Mouse (Mus musculus) heart, adult 8-10 months (tissue): Measurements from ENCODE around the gene Tamm41. TPM values are rescaled to one million over a fixed set of nuclear protein-coding genes. Genes with fewer than 3 reads are reported as not detected.
A peak's percentile ranks its signal among the peaks of the same experiment; 100 is the strongest.

Experiments used
- DNase-seq: peaks from one replicate; pipeline ENCODE4 v3.0.0; 2022; ENCODE audit warnings: low spot score
- total RNA-seq, 4 experiments: library from RNA; stranded (reverse); gene quantifications; 2 replicates each; pipeline ENCODE4 v1.2.4; 2022

Gene Tamm41
- 10 to 100 TPM; 11.9 to 14.8 (median 12.8) TPM for total RNA-seq

- DNase-seq = peak; percentile 78
Observed at GRCm38 (mm10) chr6:115037103-115038094, at the start of gene Tamm41. Gene Tamm41 (minus strand): TSS chr6:115037876.

DNA sequence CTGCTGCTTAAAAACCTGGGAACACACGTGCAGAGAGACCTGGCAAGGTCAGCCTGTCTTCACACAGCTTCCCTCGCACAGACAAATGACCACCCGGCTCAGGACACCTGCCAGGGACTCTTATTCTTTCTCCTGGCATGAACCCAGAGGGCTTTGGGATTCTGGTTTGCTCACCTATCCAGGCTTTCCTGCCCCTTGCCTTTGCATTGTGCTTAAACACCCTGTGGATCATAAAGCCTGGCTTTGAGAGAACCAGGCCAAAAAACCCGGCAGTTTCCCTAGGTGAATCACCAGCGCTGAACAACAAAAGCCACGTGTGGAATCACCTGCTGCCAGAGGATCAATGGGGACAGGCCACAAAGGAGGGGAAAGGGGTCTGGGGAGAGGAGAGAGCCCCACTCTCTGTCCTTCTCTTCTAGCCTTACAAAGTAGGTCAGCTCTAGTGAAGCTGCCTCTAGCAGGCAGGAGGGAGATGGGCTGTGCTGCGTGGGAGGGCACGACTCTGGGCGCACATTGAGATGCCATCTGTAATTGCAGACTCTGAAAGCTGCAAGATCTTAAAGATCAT, 47.7 kb upstream of the Tamm41 start:
- DNase-seq = no peak

- DNase-seq = no peak
Observed at GRCm38 (mm10) chr6:115076781-115077575, 39.3 kb upstream of the Tamm41 start.

- DNase-seq = no peak
Observed at GRCm38 (mm10) chr6:115072024-115072423, 34.3 kb upstream of the Tamm41 start.

DNA sequence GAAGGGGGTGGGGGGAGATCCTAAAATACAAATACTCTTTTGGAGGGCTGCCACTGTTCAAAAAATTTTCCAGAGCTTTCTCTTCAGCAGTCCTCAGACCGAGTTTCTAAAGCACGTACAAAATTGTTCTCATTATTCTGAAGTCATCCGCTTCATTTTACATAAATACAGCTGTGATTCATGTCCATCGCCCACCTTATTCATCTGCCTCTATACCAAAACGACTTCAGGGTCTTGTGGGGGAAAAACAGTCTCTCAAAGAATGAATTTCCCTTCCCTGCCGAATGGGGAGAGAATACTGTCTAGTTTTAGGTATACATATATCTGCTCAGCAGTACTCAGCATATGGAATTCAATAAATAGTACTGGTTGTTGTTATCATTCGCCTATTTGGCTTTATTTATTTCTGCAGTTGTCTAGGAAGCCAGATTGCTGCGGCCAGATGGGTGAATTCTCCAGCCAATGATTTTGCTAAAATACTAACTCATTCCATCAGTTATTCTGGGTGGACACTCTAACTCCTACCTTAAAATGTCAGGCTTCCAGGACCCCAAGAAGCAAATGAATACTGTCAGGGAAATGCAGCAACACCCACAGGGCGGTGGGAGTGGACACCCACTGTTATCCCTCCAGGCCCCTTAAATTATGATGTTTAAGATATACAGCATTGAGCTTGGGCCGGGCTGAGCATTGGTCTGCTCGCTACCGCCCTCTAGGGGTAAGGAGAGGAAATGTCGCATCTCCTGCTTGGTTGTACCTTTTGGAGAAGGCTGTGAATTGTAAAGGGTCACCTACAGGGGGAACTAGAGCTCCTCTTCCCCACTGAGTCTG, 27.9 kb upstream of the Tamm41 start:
- peak; percentile 12 for DNase-seq

- DNase-seq = no peak
Observed at GRCm38 (mm10) chr6:115062605-115063350, 25.1 kb upstream of the Tamm41 start.

- no peak for DNase-seq
Observed at GRCm38 (mm10) chr6:115059227-115059626, 21.6 kb upstream of the Tamm41 start.

DNA sequence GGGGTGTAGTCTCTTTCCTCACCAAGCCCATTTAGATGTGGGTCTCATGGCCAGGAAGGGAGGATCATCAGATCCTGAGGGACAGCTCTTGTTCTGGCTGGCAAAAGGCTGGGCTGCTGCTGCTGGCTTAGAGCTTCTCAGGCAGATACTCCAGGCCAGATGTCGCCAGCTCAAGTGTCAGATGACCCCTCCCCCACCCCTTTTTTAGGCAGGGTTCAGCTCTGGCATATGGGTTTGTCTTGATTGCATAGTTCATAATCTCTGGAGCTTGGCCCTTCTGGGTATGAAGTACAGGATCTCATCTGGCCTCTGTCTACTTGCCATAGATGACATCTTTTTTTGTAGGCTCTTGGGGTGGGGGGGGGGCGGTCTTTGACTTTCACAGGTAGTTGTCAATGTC, 19.0 kb upstream of the Tamm41 start:
- DNase-seq = no peak

DNA sequence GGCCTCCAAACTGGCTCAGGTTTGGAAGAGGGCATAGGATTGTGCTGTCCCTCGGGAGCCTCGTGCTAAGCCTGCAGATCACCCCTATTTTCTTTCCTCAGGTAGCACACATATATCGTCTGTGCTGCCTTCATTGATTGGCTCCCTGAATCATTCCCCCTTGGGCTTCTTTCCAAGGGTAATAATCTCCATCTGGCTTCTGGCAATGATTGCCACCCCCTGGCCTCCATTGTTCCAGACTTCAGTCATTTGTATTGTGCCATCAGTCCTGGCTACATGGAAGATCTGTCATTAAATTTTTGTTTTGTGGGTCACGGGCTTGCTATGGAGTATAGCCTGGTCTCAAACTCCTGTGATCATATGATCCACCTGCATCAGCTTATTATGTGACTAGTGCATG, 17.8 kb upstream of the Tamm41 start:
- DNase-seq = no peak

GRCm38 (mm10) chr6:115051586-115052197, 14.0 kb upstream of the Tamm41 start:
- no peak for DNase-seq

DNA sequence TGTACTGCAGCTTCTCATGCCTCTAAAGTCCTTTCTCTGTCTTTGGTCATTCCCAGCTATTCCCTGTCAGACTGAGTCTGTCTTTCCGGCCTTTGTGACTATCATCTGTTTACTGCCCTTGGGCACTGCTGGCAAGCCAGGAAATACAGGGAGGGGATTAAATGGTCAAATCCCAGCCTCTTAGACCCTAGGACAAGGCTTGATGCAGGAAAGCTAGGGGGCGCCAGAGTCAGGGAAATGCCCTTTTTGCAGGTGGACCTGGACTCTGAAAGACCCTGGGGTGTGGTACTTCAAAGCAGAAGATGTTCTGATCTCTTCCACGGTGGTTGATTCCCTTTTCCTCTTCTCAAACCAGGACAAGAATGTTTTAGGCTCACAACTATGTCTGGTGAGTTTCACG, 11.3 kb upstream of the Tamm41 start:
- DNase-seq = no peak

GRCm38 (mm10) chr6:115047816-115048215, 10.1 kb upstream of the Tamm41 start:
- DNase-seq = no peak

GRCm38 (mm10) chr6:115046064-115046463, 8.4 kb upstream of the Tamm41 start:
- DNase-seq = no peak

GRCm38 (mm10) chr6:115044709-115045108, 7.0 kb upstream of the Tamm41 start:
- DNase-seq = no peak

DNA sequence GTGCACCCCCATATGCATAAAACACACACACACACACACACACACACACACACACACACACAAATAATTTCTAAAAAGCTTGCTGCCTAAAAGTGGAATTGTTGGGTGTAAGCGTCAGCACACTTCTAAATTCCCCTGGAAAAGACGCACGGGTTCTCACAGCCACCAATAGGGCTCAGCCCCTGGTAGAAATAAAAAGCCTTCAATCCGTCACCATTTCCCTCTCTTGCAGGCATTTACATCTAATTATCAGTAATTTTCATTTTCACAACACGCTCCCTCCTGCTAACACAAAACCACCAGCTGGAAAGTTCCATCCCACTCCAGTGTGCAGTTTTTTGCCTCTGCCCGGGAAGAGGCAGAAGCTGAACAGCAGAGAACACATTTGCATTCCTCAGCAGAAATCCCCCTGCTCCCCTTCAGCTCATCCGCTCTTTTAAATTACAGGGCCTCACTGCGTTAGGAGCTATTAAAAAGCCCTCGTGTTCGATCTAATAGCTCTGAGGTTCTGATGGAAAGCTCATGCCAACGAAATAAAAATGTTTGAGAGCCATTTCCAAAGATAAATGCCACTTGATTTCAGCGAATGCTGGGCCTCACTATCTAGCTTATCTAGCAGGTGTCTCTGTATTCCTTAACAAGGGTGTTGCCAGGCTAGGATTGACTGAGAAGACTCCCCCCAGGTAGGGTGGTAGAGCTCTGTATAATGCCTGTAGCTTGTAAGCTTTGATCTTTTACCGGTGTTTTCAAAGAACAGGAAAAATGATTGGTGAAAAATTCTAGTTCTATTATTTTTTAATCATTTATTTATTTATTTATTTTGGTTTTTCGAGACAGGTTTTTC, 6.2 kb upstream of the Tamm41 start:
- DNase-seq = no peak

- no peak for DNase-seq
Observed at GRCm38 (mm10) chr6:115042609-115043008, 4.9 kb upstream of the Tamm41 start.

- no peak for DNase-seq
Observed at GRCm38 (mm10) chr6:115033441-115033840, 4.2 kb downstream of the Tamm41 start.

DNA sequence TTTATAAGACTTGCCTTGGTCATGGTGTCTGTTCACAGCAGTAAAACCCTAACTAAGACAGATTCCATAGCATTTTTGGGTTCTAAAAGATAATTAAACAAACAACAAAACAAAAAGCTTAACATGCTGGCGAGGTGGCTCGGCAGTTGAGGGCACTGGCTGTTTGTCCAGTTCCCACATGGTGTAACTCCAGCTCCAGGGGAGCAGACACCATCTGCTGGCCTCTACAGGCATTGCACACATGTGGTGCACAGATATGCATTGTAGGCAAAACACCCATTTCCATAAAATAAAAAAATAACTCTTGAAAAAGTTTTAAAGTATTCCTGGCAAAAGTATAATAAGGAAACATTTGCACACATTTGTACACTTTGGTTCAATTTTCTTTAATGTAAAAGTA, 7.6 kb downstream of the Tamm41 start:
- DNase-seq = no peak

DNA sequence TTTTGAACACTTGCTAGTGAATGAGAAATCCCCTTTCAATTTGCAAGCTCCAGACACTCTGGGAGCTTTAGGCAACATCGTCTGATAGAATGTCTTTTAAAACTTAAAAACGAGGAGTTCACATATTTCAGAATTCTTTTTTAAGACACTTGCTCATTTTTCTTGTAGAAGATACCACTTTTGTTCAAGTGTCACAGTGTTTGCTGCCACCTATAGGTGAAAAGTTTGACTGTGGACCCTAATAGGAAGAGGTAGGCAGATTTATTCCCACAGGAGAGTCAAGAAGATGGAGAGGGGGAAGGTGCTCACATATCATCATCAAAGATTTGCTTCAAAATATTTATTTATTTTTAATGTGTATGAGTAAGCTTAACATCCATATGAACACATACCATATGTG, 8.4 kb downstream of the Tamm41 start:
- DNase-seq = no peak
